Mouse (Mus musculus) monocyte, adult 2 months (primary cell): Measurements from ENCODE around the gene Mkrn1.
"Not testable (repeated sequence)": the region's sequence is repeated elsewhere in the genome, so short reads cannot be mapped to it uniquely, and the experiment has no call there.

Experiments used
- DNase-seq, 2 experiments: peaks; one replicate each; pipeline ENCODE4 v3.0.0; 2022; ENCODE audit warnings: low spot score in 2 of 2, low read depth in 1 of 2

The Mkrn1 gene

GRCm38 (mm10) chr6:39419851-39420721, at the start of gene Mkrn1:
TSS of gene Mkrn1 (minus strand) at chr6:39420462.
- peak; percentile 16 to 56 for DNase-seq

- no peak for DNase-seq
Measured at GRCm38 (mm10) chr6:39469427-39469826, 49.2 kb upstream of the Mkrn1 start.

GRCm38 (mm10) chr6:39462621-39463538, 42.6 kb upstream of the Mkrn1 start:
- DNase-seq: peak; percentile 28 to 62

- no peak for DNase-seq
Measured at GRCm38 (mm10) chr6:39460040-39460439, 39.8 kb upstream of the Mkrn1 start.

GRCm38 (mm10) chr6:39455339-39456160, 35.3 kb upstream of the Mkrn1 start:
- no peak for DNase-seq

GRCm38 (mm10) chr6:39454616-39455015, 34.4 kb upstream of the Mkrn1 start:
- DNase-seq: no peak

DNA sequence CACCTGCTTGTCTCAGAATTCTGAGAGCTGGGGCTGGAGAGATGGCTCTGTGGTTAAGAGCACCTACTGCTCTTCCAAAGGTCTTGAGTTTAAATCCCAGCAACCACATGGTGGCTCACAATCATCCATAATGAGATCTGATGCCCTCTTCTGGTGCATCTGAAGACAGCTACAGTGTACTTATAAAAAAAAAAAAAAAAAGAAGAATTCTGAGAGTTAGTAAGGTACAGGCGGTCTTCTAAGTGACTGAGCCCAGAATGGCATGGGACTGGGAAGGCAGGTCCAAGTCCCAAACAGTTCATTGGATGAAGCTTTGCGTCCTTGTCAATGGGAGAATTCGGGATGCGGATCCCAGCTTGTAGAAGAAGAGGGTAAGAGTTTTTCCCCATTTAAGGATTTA, 33.3 kb upstream of the Mkrn1 start:
- DNase-seq: no peak

DNA sequence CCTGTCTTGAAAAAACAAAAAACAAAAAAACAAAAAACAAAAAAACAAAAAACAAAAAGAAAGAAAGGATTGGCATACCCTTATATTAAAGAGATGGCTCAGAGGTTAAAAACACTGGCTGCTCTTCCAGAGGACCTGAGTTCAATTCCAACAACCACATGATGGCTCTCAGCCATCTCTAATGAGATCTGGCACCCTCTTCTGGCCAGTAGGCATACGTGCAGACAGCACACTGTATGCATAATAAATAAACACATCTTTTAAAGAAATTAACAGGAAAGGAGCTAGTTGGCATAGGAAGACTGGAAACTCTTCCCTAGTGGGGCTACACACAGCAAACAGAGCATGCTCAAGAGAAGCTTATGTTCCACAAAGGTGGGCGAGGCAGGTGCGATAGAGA, 30.8 kb upstream of the Mkrn1 start:
- DNase-seq: no peak

GRCm38 (mm10) chr6:39450580-39450979, 30.3 kb upstream of the Mkrn1 start:
- DNase-seq: no peak

DNA sequence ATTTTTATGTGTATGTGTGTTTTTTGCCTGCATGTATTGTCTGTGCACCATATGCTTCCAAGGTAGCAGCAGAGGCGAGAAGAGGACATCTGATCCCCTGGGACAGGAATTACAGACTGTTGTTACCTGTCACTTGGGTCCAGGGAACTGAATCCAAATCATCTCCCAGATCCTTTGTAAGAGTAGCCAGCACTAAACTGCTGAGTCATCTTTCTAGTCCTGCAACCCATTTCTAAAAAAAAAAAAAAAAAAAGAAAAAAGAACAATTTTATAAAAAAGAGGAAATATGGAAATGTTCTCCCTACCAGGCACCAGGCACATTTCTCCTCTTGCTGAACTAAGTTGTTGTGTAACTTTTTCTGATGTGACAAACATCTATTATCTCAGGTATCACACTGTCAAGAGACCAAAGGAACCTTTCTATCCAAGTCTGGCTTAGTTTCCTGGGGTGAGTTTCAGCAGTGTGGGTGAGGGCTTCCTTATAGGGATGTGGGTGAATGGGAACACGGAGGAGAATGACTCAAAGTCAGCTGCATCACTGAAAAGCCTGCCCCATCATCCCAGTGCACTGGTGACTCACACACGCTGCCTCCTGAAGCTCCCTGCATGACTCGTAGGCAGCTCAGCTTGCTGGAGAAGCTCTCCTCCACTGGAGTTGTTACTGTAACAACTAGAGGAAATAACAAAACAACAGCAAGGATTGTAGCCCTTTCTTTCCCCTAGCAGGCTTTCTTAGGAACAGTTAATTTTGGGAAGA, 27.3 kb upstream of the Mkrn1 start:
- DNase-seq: peak; percentile 16 to 22

DNA sequence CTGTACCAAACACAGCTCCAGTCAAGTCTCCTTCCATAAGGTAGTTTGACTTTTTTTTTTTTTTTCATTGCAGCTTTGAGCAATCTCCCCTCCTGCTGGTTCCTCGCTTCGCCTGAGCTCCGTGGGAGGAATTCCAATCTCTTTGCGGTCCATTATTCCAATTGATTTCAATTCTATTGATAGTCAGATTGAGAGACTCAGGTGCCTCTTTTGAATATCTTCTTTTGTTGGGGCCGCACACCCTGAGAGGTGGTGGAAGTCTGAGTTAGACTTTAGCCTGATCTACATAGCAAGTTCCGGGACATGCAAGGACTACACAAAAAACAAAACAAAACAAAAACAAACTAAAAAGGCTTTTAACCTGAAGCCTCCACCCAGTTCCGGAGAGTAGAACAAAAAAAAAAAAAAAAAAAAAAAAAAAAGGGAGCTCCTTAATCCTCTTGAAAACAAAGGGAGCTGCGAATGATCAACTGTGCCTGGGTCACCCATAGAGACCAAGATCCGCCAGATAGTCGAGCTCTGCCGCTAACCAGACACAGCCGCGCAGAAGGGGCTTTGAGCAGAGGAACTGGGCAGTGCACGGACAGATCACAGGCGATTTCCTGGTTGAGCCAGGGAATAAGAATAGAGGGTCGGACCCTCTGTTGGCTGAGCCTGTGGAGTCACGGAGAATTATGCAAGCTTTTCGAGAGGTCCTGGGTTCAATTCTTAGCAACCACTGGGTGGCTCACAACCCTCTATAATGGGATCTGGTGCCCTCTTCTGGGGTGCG, 25.7 kb upstream of the Mkrn1 start:
- DNase-seq: no peak

- no peak for DNase-seq
Measured at GRCm38 (mm10) chr6:39442786-39443287, 22.6 kb upstream of the Mkrn1 start.

- no peak for DNase-seq
Measured at GRCm38 (mm10) chr6:39440207-39440606, 19.9 kb upstream of the Mkrn1 start.

- not testable (repeated sequence) for DNase-seq
Measured at GRCm38 (mm10) chr6:39437519-39437918, 17.3 kb upstream of the Mkrn1 start.

GRCm38 (mm10) chr6:39435875-39436274, 15.6 kb upstream of the Mkrn1 start:
- DNase-seq: no peak

GRCm38 (mm10) chr6:39434886-39435492, 14.7 kb upstream of the Mkrn1 start:
- no peak for DNase-seq

DNA sequence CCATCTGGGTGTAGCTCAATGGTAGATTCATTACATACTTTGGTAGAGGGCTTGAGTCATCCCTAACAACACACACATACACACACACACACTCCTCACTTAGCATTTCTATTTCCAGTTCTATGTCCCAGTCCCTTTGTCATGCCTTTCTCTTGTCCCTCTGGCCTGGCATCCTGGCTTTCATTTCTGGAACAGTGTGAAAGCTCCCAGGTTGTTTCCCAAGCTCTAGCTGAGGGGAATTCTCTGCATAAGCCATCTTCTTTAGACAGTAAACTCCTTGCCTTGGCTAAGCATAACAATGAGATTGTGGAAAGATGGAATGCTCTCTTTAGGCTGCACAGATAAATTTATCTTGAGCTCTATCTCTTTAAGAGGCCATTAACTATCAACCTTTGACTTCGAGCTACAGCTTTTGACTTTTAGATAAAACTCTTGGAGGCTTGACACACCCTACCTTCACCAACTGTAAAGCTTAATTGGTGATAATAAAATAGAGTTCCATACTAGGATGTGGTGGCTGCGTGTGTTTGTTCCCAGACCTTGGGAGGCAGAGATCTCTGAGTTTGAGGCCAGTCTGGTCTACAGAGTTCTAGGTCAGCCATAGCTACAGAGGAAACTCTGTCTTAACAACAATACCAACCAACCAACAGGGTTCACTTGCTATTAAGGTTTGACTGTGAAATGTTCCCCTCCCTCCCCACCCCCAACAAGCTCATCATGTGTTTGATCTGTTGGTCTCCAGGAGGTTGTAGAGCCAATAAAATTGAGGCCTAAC, 14.0 kb upstream of the Mkrn1 start:
- no peak for DNase-seq

DNA sequence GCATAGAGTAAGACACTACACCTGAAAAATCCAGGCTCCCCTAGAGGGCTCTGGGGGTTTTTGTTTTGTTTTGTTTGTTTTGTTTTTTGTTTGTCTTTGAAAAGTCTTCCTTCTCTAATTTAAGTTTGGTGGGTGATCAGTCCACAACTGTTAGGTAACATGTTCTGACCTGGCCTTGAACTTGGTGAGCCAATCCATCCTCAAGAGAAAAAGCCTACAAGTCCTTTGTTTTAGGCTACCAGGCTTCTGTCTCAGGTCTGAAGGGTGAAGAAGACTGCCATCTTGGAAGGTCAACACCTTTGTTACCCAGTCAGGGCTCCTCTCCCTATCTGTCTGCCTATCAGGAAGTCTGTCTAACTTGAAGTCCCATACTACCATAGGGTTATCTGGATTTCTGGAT, 13.4 kb upstream of the Mkrn1 start:
- DNase-seq: no peak
